Mouse (Mus musculus) embryonic stem cell, embryonic (primary cell): ENCODE measurements around the gene Fam173a.

ENCODE experiments used
- CTCF ChIA-PET, 4 experiments: fragments of 300-600 bp in 2 of 4; fragments of 350-600 bp in 2 of 4; sonication (Branson Sonifier 250); formaldehyde crosslinking; loops; one replicate each; lab custom pipeline; 2022; ENCODE audit warnings: inconsistent platforms in 2 of 4; lab: Charles Lee
- POLR2A ChIA-PET, 4 experiments: fragments of 300-600 bp in 2 of 4; fragments of 350-600 bp in 2 of 4; sonication (Branson Sonifier 250); formaldehyde crosslinking; loops; one replicate each; lab custom pipeline; 2022; ENCODE audit warnings: antibody characterized with exemption in 4 of 4, inconsistent platforms in 1 of 4; lab: Charles Lee

Fam173a gene

GRCm38 (mm10) chr17:25823452-25823851, 30.8 kb upstream of the Fam173a start, which contains the start of gene Wdr24:
Wdr24 (plus strand) TSS chr17:25823627.
- ChIA-PET CTCF (interaction anchor here in 2 of 4 experiments (1.2 to 1.5 kb wide), 3 partner anchors 9 to 308 kb away, joined by 3 to 11 read pairs (median 3); partner anchors contain the start of gene Stub1 (in 2 of the 2)), POLR2A (interaction anchor here (0.5 to 4.4 kb wide), 18 partner anchors 9 to 97 kb away, joined by 3 to 60 read pairs (median 6); partner anchors contain the start of genes Stub1 (in 3 of the 4), Rhbdl1 (in 2 of the 4), Fam173a (in 1 of the 4) and Mcrip2 (in 1 of the 4))

DNA sequence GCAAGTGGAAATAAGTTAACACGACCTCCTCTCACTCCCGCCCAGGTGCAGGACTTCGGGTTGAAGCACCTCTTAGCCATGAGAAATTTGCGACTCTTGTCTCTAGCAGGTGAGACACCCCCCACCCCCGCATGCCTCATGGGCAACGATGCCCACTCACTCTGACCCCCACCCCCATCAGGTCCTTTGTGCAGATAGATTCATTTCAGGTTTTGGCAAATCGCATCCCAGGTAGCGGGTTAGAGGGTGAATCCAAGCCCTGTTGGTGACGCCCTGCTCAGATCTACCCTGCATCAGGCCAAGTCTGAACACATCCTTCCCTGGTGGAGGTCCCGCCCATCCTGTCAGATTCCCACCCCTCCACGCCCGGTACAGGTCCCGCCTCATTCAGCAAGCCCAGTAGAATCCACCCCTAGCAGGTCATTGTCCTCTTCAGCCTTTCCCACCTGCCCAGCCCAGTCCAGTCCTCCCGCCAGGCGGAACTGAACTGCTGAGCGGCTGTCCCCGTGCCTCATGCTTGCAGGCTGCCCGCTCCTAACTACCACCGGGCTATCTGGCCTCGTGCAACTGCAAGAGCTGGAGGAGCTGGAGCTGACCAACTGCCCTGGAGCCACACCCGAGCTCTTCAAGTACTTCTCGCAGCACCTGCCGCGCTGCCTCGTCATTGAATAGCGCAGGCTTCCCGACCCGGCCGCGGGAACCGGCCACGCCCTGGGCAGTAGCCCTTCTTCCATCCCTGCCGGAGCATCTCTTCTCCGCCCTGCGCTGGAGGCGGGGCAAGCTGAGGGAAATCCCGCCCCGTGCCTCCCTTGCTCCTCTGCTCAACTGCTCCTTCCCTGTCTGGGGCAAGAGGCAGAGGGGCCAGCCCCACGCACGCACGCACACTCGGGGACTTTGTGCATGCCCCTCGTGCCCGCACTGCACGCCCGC, 26.4 kb upstream of the Fam173a start:
- CTCF ChIA-PET, result interaction anchor here in 2 of 4 experiments (0.6 to 1.1 kb wide), 6 partner anchors 14 to 304 kb away, joined by 3 to 4 read pairs (median 4); partner anchors contain the start of genes Mcrip2 (in 1 of the 2), Mrpl28 (in 1 of the 2) and Stub1 (in 1 of the 2)
- POLR2A ChIA-PET, result interaction anchor here in 3 of 4 experiments (0.5 to 10.0 kb wide), 19 partner anchors 9 to 546 kb away, joined by 3 to 92 read pairs (median 3); partner anchors contain the start of genes Jmjd8 (in 3 of the 3), Stub1 (in 3 of the 3), Fbxl16 (in 2 of the 3) and Chtf18 (in 1 of the 3)

- CTCF ChIA-PET, result interaction anchor here in 3 of 4 experiments (0.6 to 1.5 kb wide), 6 partner anchors 16 to 367 kb away, joined by 3 to 6 read pairs (median 4); partner anchors contain the start of gene Wdr90 (in 1 of the 3)
- POLR2A ChIA-PET, result interaction anchor here in 2 of 4 experiments (0.6 to 10.0 kb wide), 11 partner anchors 9 to 435 kb away, joined by 3 to 92 read pairs (median 3); partner anchors contain the start of genes Stub1 (in 2 of the 2), Fbxl16 (in 1 of the 2), Jmjd8 (in 1 of the 2) and Luc7l (in 1 of the 2)
Observed at GRCm38 (mm10) chr17:25817662-25818061, 25.0 kb upstream of the Fam173a start.

DNA sequence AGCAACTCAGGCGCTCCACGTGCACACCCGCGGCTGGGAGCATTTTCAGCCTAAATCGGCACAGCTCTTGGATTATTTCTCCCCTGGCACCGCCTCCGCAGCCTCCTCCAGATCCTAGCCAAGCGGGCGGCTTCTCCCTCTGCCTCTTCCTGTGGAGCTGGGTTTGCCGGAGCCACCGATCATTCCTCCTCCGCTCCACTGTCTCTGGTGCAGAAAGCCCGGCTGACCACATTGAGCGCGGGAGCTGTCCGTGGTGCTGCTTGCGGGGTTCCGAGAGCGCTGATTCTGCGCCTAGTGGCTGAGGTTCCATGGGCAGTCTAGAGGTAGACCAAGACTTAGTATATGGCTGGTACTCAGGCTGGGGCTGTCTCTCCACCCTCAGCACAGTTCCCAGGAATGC, 20.8 kb upstream of the Fam173a start:
- CTCF ChIA-PET, result interaction anchor here (0.5 to 1.9 kb wide), 21 partner anchors 9 to 1122 kb away, joined by 3 to 6 read pairs (median 3); partner anchors contain the start of genes Stub1 (in 2 of the 4), Chtf18 (in 1 of the 4), Rhot2 (in 1 of the 4) and Rpusd1 (in 1 of the 4)
- POLR2A ChIA-PET, result interaction anchor here (0.6 to 10.0 kb wide), 22 partner anchors 9 to 1103 kb away, joined by 3 to 92 read pairs (median 4); partner anchors contain the start of genes Wdr24 (in 3 of the 4), Chtf18 (in 2 of the 4), Rpusd1 (in 2 of the 4) and Stub1 (in 2 of the 4)

DNA sequence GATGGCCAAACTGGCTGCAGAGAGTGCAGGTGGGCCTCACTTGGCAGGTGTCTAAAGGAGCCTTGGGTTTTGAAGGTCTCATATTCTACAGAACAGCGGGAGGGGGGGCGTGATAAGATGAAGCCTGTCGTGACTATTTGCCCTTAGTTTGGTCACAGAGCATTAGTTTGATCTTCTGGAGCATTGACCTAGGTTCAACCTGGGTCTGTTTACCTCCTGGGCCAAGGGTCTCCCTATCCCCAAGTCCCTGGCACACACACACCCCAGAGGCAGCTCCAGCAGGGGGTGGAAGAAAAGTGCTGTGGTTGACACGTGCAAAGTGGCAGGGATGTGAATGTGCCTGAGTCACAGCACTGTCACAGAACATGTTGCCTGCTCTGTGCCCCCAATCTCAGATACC, 18.2 kb upstream of the Fam173a start:
- ChIA-PET CTCF (no interaction called here), POLR2A (no interaction called here)

GRCm38 (mm10) chr17:25809606-25810340, 17.1 kb upstream of the Fam173a start:
- CTCF ChIA-PET, result interaction anchor here in 3 of 4 experiments (0.7 to 1.5 kb wide), 6 partner anchors 13 to 239 kb away, joined by 3 to 5 read pairs (median 3); partner anchors contain the start of genes Metrn (in 1 of the 3), Narfl (in 1 of the 3) and Sox8 (in 1 of the 3)

DNA sequence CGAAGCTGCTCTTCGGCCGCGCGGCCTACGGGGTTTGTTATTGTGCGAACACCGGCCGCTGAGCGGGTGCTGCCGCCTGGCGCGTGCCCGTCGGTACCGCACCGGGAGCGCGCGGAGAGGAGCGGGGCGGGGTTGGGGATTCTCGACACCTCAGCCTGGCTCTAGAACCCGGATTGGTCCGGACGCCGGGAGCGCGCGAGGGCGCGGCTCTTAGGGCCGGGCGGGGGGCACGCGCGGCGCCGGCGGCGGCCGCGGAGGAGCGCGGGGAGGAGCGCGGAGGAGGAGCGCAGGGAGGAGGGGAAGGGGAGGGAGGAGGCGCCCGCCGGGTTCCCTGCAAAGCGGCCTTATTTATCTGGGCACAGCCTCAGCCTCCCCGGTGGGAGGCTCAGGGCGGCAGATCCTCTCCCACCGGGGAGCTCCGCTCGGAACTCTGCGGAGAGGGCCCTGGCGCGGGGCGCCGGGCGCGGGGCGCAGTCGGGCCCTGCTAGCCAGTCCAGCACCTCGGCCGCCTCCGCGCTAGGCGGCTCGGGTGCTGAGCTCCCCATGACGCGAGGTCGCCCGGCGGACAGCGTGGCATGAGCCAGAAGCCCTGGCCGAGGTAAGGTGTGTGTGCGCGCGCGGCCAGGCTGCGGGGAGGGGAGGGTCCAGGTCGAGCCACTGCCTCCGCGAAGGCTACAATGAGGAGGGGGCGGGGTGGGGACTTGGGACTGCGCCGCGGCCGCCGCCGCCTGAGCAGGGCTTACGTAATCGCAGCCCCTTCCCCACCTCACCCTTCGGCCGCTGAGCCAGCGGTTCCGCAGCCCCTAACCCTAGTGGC, 16.3 kb upstream of the Fam173a start, which contains the start of gene Fbxl16:
TSS of gene Fbxl16 (plus strand) at position 297 of the 817 bp plus-strand sequence.
- ChIA-PET POLR2A (interaction anchor here in 3 of 4 experiments (0.5 to 2.8 kb wide), 21 partner anchors 9 to 564 kb away, joined by 3 to 12 read pairs (median 3); partner anchors contain the start of genes Metrn (in 3 of the 3), Stub1 (in 2 of the 3), Chtf18 (in 1 of the 3) and Haghl (in 1 of the 3)), CTCF (interaction anchor here in 3 of 4 experiments (0.7 to 1.9 kb wide), 8 partner anchors 12 to 241 kb away, joined by 3 to 11 read pairs (median 3); partner anchors contain the start of genes Metrn (in 3 of the 3), Narfl (in 1 of the 3) and Sox8 (in 1 of the 3))

More at GRCm38 (mm10) chr17:25809606-25810340, 17.1 kb upstream of the Fam173a start:
- POLR2A ChIA-PET, result interaction anchor here in 3 of 4 experiments (0.5 to 2.8 kb wide), 17 partner anchors 8 to 565 kb away, joined by 3 to 16 read pairs (median 4); partner anchors contain the start of genes Metrn (in 3 of the 3), Haghl (in 1 of the 3), Jmjd8 (in 1 of the 3) and Stub1 (in 1 of the 3)

DNA sequence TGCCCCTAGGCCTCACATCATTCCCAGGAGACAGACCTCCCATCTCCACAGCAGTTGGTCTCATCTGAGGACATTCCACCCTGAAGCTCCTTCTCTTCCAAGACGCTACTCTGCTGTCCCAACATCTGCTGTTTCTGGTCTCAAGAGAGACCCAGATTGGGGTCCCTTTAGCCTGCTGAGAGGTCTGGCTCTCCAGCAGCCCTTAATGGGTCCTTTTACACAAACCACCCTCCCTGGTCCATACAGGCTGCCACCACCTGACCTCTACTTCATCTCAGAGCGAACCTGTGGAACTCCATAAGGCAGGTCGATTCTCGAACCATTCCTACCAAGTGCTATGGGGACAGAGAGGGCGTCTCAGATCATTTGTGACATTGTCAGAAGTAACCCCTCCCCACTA, 15.3 kb upstream of the Fam173a start:
- ChIA-PET POLR2A (interaction anchor here in 3 of 4 experiments (0.9 to 2.8 kb wide), 12 partner anchors 10 to 302 kb away, joined by 3 to 12 read pairs (median 6); partner anchors contain the start of genes Stub1 (in 2 of the 3), Chtf18 (in 1 of the 3), Haghl (in 1 of the 3) and Metrn (in 1 of the 3)), CTCF (interaction anchor here in 3 of 4 experiments (0.5 to 1.9 kb wide), 8 partner anchors 11 to 1599 kb away, joined by 3 to 11 read pairs (median 3); partner anchors contain the start of genes Gng13 (in 1 of the 3), Metrn (in 1 of the 3), Narfl (in 1 of the 3) and Ntn3 (in 1 of the 3))

DNA sequence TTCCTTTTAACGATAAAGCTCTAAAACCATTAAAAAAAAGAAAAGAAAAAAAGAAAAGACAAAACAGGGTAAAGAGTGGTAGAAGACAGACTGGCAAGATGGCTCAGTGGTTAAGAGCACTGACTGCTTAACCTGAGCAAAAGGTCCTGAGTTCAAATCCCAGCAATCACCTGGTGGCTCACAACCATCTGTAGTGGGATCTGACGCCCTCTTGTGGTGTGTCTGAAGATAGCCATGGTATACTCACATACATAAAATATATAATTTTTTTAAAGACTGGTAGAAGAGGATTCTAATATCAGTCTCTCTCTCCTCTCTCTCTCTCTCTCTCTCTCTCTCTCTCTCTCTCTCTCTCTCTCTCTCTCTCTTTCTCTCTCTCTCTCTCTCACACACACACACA, 14.8 kb upstream of the Fam173a start:
- POLR2A ChIA-PET, result interaction anchor here in 3 of 4 experiments (0.6 to 2.8 kb wide), 10 partner anchors 9 to 952 kb away, joined by 3 to 12 read pairs (median 6); partner anchors contain the start of genes Chtf18 (in 1 of the 3), Haghl (in 1 of the 3), Metrn (in 1 of the 3) and Rpusd1 (in 1 of the 3)
- CTCF ChIA-PET, result interaction anchor here in 3 of 4 experiments (0.5 to 1.9 kb wide), 5 partner anchors 63 to 1627 kb away, joined by 3 to 11 read pairs (median 5); partner anchors contain the start of genes Gng13 (in 1 of the 3) and Ntn3 (in 1 of the 3)

DNA sequence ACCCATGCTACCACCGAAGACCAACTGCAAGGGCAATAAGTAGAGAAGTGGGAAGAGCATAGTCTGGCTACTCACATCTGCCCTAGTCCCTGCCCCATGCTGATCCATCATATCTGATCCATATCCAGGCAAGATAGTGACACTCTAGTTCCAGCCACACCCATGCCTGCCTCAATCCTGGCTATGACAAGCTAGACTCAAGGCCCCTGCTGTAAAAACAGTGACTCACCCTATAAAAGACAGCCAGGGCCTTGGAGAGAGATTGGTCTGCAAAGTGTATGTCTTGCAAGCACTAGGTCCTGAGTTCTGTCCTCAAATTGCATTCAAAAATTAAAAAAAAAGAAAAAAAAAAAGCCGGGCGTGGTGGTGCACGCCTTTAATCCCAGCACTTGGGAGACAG, 13.8 kb upstream of the Fam173a start:
- POLR2A ChIA-PET, result interaction anchor here in 2 of 4 experiments (0.6 to 1.8 kb wide), 7 partner anchors 8 to 650 kb away, joined by 3 to 8 read pairs (median 5); partner anchors contain the start of genes Metrn (in 2 of the 2) and Stub1 (in 1 of the 2)
- CTCF ChIA-PET, result no interaction called here

DNA sequence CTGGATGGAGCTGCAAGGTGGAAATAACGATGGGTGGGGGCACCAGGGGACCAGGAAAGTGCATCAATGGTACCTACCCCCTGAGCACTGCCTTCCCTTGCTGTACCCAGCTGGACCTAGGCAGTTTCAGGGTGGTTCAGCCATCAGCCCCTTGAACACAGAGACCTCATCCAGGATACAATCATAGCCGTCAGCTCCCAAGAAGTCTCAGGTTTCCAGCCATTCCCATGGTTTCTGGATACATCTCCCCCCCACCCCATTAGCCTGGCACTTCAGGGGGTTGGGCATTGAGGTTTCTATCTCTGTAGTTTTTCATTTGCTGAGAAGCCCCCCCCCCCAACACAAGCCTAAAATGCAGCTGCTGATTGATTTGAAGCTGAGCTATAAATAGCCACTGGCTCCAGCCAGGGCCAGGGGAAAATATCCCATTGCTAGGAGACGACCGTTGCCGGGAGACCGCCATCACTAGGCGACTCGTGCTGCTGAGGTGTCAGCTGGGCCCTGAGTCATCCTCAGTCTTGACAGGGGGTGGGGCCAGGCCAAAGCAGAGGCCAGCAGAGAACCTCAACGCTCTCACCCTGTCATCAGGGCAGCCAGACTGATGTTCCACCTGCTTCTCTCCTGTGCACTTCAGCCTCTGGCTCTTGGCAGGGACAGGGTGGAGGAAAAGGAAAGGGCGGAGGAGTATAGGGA, 10.3 kb upstream of the Fam173a start:
- POLR2A ChIA-PET, result interaction anchor here (0.5 to 2.7 kb wide), 9 partner anchors 18 to 1080 kb away, joined by 3 to 10 read pairs (median 4); partner anchors contain the start of genes Rpusd1 (in 3 of the 4), Chtf18 (in 2 of the 4), Gm20683 (in 1 of the 4) and Haghl (in 1 of the 4)
- CTCF ChIA-PET, result interaction anchor here in 3 of 4 experiments (0.6 to 1.6 kb wide), 10 partner anchors 15 to 655 kb away, joined by 3 to 10 read pairs (median 3); no protein-coding TSS in a partner anchor

DNA sequence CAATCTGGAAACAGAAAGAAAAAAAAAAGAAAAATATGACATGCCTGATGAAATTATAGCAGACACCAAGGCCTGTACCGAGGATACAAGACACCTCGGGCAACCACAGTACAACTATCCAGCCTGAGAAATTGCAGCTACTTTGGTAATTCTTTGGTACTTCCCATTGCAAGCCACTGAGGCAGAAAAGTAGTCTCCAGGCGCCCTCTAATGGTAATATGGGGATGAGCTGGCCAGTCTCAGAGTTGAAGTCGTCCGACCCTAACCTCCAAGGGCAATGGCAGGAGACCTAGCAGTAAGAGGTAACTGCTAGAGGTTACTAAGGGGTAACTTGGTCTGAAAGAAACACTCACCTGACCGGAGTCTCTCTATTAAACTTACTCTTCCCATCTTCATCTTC, 8.3 kb upstream of the Fam173a start:
- CTCF ChIA-PET, result interaction anchor here (0.6 to 2.1 kb wide), 85 partner anchors 9 to 527 kb away, joined by 3 to 49 read pairs (median 4); partner anchors contain the start of genes Chtf18 (in 4 of the 4), Rpusd1 (in 4 of the 4), Narfl (in 3 of the 4) and Sox8 (in 3 of the 4)
- POLR2A ChIA-PET, result interaction anchor here (0.6 to 1.9 kb wide), 28 partner anchors 9 to 594 kb away, joined by 3 to 8 read pairs (median 4); partner anchors contain the start of genes Jmjd8 (in 2 of the 4), Gng13 (in 1 of the 4), Haghl (in 1 of the 4) and Narfl (in 1 of the 4)

DNA sequence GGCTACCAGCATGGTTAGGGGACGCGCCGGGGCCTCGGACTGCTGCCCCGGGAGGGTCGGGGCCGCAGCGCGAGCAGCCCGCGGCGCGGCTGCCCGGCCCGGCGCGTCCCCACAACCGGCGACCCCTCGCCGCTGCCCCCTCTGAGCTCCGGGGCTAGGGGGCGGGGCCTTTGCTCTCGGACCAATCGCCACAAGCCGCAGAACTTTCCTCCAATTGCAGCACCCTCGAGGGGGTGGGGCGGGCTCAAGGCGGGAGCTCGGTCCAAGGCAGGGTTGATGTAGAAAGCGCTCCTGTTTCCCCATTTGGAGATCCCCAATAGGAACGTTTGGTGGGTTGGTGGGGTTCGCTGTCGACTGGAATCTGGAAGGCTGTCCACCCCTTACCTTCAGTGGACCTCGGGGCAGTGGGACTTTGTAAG, 4.3 kb upstream of the Fam173a start, which contains the start of gene Metrn:
TSS of gene Metrn (minus strand) at position 186 of the 419 bp plus-strand sequence.
- ChIA-PET CTCF (interaction anchor here (0.6 to 2.9 kb wide), 14 partner anchors 12 to 322 kb away, joined by 3 to 12 read pairs (median 4); partner anchors contain the start of genes Fbxl16 (in 2 of the 4), Narfl (in 2 of the 4), Chtf18 (in 1 of the 4) and Haghl (in 1 of the 4)), POLR2A (interaction anchor here in 3 of 4 experiments (0.6 to 4.7 kb wide), 42 partner anchors 9 to 947 kb away, joined by 3 to 36 read pairs (median 5); partner anchors contain the start of genes Fbxl16 (in 3 of the 3), Haghl (in 3 of the 3), Stub1 (in 3 of the 3) and Chtf18 (in 2 of the 3))
